Mouse (Mus musculus) cerebellum, adult 2 months (tissue): ENCODE measurements around the gene Cd164. TPM values are rescaled to one million over a fixed set of nuclear protein-coding genes. Genes with fewer than 3 reads are reported as not detected.

Experiments
- DNase-seq, 2 experiments: peaks; one replicate each; pipeline ENCODE4 v3.0.0; 2021
- H3K27ac ChIP-seq: fragments of 200-500 bp; 2 replicates; pipeline ENCODE4 v1.5.1; 2012; ENCODE audit warnings: low read length, control low read depth, inconsistent platforms; ENCODE audit not compliant: insufficient read depth
- H3K27me3 ChIP-seq: fragments of 200-500 bp; 2 replicates; pipeline ENCODE4 v1.6.1; 2012; ENCODE audit warnings: inconsistent platforms, mild to moderate bottlenecking, low read length, moderate library complexity; ENCODE audit not compliant: control insufficient read depth, insufficient read depth
- H3K4me1 ChIP-seq: fragments of 200-500 bp; 2 replicates; pipeline ENCODE4 v1.6.1; 2011; ENCODE audit warnings: low read length; ENCODE audit not compliant: control insufficient read depth, insufficient read depth
- H3K4me3 ChIP-seq: fragments of 200-500 bp; replicated peaks from 2 replicates; pipeline ENCODE3; 2011; ENCODE audit warnings: mild to moderate bottlenecking, low read depth, low read length, control low read depth; ENCODE audit not compliant: insufficient read depth
- CTCF ChIP-seq: fragments of 200-500 bp; IDR thresholded peaks from 2 replicates; pipeline ENCODE4 v1.5.1; 2011; ENCODE audit warnings: low read depth, mild to moderate bottlenecking, control low read depth, low read length, moderate library complexity, borderline replicate concordance; ENCODE audit not compliant: insufficient read depth
- POLR2A ChIP-seq: fragments of 200-500 bp; IDR thresholded peaks from 2 replicates; pipeline ENCODE4 v1.6.1; 2011; ENCODE audit warnings: low read length, control low read depth, borderline replicate concordance; ENCODE audit not compliant: insufficient read depth
- WGBS: fragments of 180-500 bp; shearing (Covaris S2); methylation state at CpG from one replicate; pipeline ENCODE4 v1.1.7; 2018; 5-methylcytosine and 5-hydroxymethylcytosine counted together
- polyA plus RNA-seq: library from polyadenylated mRNA; depleted of rRNA; stranded (reverse); fragments of >200 nt; gene quantifications from 2 replicates; pipeline ENCODE4 v1.2.3, GENCODE M21; 2012; rRNA removed

The Cd164 gene
- polyA plus RNA-seq, 1 experiment: 73.1 TPM

DNA sequence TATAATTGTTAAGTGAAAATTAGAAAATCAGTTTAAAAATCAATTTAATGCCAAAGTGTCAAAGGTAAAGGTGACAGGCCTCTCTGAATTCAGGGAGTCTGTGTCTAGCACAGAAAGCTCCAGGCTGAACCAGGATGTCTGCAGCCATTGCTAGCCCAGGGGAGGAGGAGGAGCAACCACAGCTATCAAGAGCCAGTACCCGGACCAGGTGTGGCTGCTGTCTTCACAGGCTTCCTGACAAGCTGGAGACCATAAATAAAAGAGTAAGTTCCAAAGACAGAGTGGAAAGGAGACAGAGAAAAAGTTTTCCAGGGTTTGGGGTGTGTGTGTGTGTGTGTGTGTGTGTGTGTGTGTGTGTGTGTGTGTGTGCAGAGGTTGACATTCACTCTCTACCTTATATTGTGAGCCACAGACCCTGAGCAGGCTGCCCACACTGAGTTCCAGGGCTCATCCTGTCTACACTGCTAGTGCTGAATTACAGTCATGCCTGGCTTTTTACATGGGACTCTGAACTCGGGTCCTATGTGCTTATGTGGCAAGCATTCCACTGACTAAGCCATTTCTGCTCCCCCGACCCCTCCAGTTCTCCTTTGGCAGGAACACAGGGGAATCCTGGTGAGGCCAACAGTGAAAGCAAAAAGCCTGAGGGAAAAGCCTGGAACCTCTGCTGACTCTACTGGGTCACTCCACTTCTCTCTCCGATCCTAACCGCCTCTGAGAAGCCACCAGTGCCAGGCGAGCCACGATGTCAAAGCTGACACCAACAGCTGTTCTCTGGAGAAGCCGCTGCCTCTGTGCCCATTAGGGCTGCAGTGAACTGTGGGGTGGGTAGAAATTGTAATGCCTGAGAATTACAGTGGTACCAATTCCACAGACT is 56.5 kb downstream of the Cd164 start:
- H3K4me3 ChIP-seq: no peak overlapping the region
- no peak for TF ChIP-seq POLR2A
- no peak for TF ChIP-seq CTCF
- no peaks in the 10 kb centered on the region for H3K27me3 ChIP-seq
- no peak overlapping the region for H3K27ac ChIP-seq
- DNase-seq: no peak
- 37% methylated on average over 8 of the region's 8 CpGs for WGBS
- no peaks in the 10 kb centered on the region for H3K4me1 ChIP-seq

GRCm38 (mm10) chr10:41576328-41576833 is 57.2 kb downstream of the Cd164 start:
- WGBS: 86% methylated on average over 7 of the region's 7 CpGs
- DNase-seq: no peak
- no peaks in the 10 kb centered on the region for H3K27me3 ChIP-seq
- TF ChIP-seq POLR2A (no peak), CTCF (no peak)
- no peaks in the 10 kb centered on the region for H3K4me1 ChIP-seq
- no peak overlapping the region for H3K4me3 ChIP-seq
- no peak overlapping the region for H3K27ac ChIP-seq

GRCm38 (mm10) chr10:41578541-41578940 is 59.3 kb downstream of the Cd164 start:
- H3K27ac ChIP-seq: no peak overlapping the region
- no peaks in the 10 kb centered on the region for H3K4me1 ChIP-seq
- DNase-seq: no peak
- TF ChIP-seq POLR2A (no peak), CTCF (no peak)
- no peak overlapping the region for H3K4me3 ChIP-seq
- 67% methylated on average over 1 of the region's 1 CpGs for WGBS
- H3K27me3 ChIP-seq: no peaks in the 10 kb centered on the region

GRCm38 (mm10) chr10:41580441-41580840 is 61.2 kb downstream of the Cd164 start:
- Histone ChIP-seq H3K27ac (no peak overlapping the region), H3K4me1 (no peaks in the 10 kb centered on the region), H3K4me3 (no peak overlapping the region), H3K27me3 (no peaks in the 10 kb centered on the region)
- DNase-seq: no peak
- WGBS: 80% methylated on average over 4 of the region's 4 CpGs
- TF ChIP-seq POLR2A (no peak), CTCF (no peak)

Other genes starting within 250 kb of the Cd164 start
- 19.3 and 21.1 TPM in 2 replicates for gene Fig4, start 216.2 kb upstream of the Cd164 start, polyA plus RNA-seq
- gene Ak9, start 215.4 kb upstream of the Cd164 start, polyA plus RNA-seq: 0.07 and 0.08 TPM in 2 replicates
- gene Zbtb24, start 69.0 kb upstream of the Cd164 start, polyA plus RNA-seq: 19.2 and 20.0 TPM in 2 replicates
- gene Mical1, start 43.1 kb upstream of the Cd164 start, polyA plus RNA-seq: 11.1 and 11.3 TPM in 2 replicates
- 36.0 and 38.4 TPM in 2 replicates for gene Smpd2, start 29.0 kb upstream of the Cd164 start, polyA plus RNA-seq
- gene Ppil6, start 29.0 kb upstream of the Cd164 start, polyA plus RNA-seq: 3.5 and 4.4 TPM in 2 replicates
- 1.2 and 1.4 TPM in 2 replicates for gene Ccdc162, start 197.2 kb downstream of the Cd164 start, polyA plus RNA-seq